Mouse (Mus musculus): ENCODE results near the gene Tagln3. TPM values are rescaled to one million over a fixed set of nuclear protein-coding genes. Genes with fewer than 3 reads are reported as not detected.

Tagln3 gene
- polyA plus RNA-seq, 1 experiment from 2014 or later = 444 TPM

- Histone ChIP-seq H3K27ac (replicated peaks; ENCODE audit: low read depth, low read length) (no peak overlapping the region; the same call in 1 of the 2 replicates), H3K36me3 (ENCODE audit: control insufficient read depth, insufficient read depth, low read length) (peaks cover 54% of the 10 kb centered on the region), H3K9ac (replicated peaks; ENCODE audit: low read length) (no peak overlapping the region), H3K4me2 (ENCODE audit: low read length) (no peak overlapping the region), H3K27me3 (ENCODE audit: control insufficient read depth, insufficient read depth, low read length) (no peaks in the 10 kb centered on the region), H3K4me1 (ENCODE audit: control insufficient read depth, insufficient read depth, low read length) (no peaks in the 10 kb centered on the region), H3K4me3 (replicated peaks; ENCODE audit: low read depth, low read length) (no peak overlapping the region), H3K9me3 (ENCODE audit: control insufficient read depth, low read length) (no peaks in the 10 kb centered on the region)
- 77% methylated on average over 7 of the region's 7 CpGs for WGBS
- DNase-seq (peak; percentile 35), ATAC-seq (ENCODE audit: low FRiP score, low TSS enrichment) (no peak)
Observed at GRCm38 (mm10) chr16:45711263-45711662, 13.1 kb downstream of the Tagln3 start.

GRCm38 (mm10) chr16:45699301-45699700 lies 25.1 kb downstream of the Tagln3 start:
- no peaks in the 10 kb centered on the region for H3K9me3 ChIP-seq (ENCODE audit: control insufficient read depth, low read length)
- ATAC-seq (ENCODE audit: low FRiP score, low TSS enrichment) = no peak
- H3K4me2 ChIP-seq (ENCODE audit: low read length) = no peak overlapping the region
- H3K36me3 ChIP-seq (ENCODE audit: control insufficient read depth, insufficient read depth, low read length) = no peaks in the 10 kb centered on the region
- no peak overlapping the region for H3K4me3 ChIP-seq (replicated peaks; ENCODE audit: low read depth, low read length)
- H3K27ac ChIP-seq (replicated peaks; ENCODE audit: low read depth, low read length) = no peak overlapping the region
- H3K4me1 ChIP-seq (ENCODE audit: control insufficient read depth, insufficient read depth, low read length) = 0 out of 2 replicates have a peak, but pooled peaks cover 3% of the 10 kb centered on the region
- DNase-seq = no peak
- 85% methylated on average over 5 of the region's 5 CpGs for WGBS
- H3K9ac ChIP-seq (replicated peaks; ENCODE audit: low read length) = no peak overlapping the region
- H3K27me3 ChIP-seq (ENCODE audit: control insufficient read depth, insufficient read depth, low read length) = no peaks in the 10 kb centered on the region

- Histone ChIP-seq H3K4me1 (ENCODE audit: control insufficient read depth, insufficient read depth, low read length) (peaks cover 8% of the 10 kb centered on the region; the same call in 1 of the 2 replicates), H3K4me2 (ENCODE audit: low read length) (no peak overlapping the region), H3K4me3 (replicated peaks; ENCODE audit: low read depth, low read length) (no peak overlapping the region), H3K9ac (replicated peaks; ENCODE audit: low read length) (no peak overlapping the region), H3K9me3 (ENCODE audit: control insufficient read depth, low read length) (no peaks in the 10 kb centered on the region), H3K36me3 (ENCODE audit: control insufficient read depth, insufficient read depth, low read length) (no peaks in the 10 kb centered on the region), H3K27me3 (ENCODE audit: control insufficient read depth, insufficient read depth, low read length) (no peaks in the 10 kb centered on the region), H3K27ac (replicated peaks; ENCODE audit: low read depth, low read length) (no peak overlapping the region)
- ATAC-seq (ENCODE audit: low FRiP score, low TSS enrichment) (no peak), DNase-seq (peak; percentile 24)
- WGBS = 56% methylated on average over 6 of the region's 6 CpGs
Observed at GRCm38 (mm10) chr16:45697996-45698395, 26.4 kb downstream of the Tagln3 start.

- no peak overlapping the region for H3K9ac ChIP-seq (replicated peaks; ENCODE audit: low read length)
- no peaks in the 10 kb centered on the region for H3K27me3 ChIP-seq (ENCODE audit: control insufficient read depth, insufficient read depth, low read length)
- DNase-seq (no peak), ATAC-seq (ENCODE audit: low FRiP score, low TSS enrichment) (no peak)
- H3K4me3 ChIP-seq (replicated peaks; ENCODE audit: low read depth, low read length) = no peak overlapping the region
- H3K36me3 ChIP-seq (ENCODE audit: control insufficient read depth, insufficient read depth, low read length) = no peaks in the 10 kb centered on the region
- H3K4me1 ChIP-seq (ENCODE audit: control insufficient read depth, insufficient read depth, low read length) = peaks cover 16% of the 10 kb centered on the region
- 75% methylated on average over 9 of the region's 9 CpGs for WGBS
- H3K27ac ChIP-seq (replicated peaks; ENCODE audit: low read depth, low read length) = no peak overlapping the region
- H3K9me3 ChIP-seq (ENCODE audit: control insufficient read depth, low read length) = no peaks in the 10 kb centered on the region
- no peak overlapping the region for H3K4me2 ChIP-seq (ENCODE audit: low read length)
Observed at GRCm38 (mm10) chr16:45695445-45696160, 28.8 kb downstream of the Tagln3 start.

GRCm38 (mm10) chr16:45693558-45693957 lies 30.9 kb downstream of the Tagln3 start, which contains the start of gene Tmprss7:
Tmprss7 (minus strand) TSS chr16:45693658.
- no peaks in the 10 kb centered on the region for H3K36me3 ChIP-seq (ENCODE audit: control insufficient read depth, insufficient read depth, low read length)
- H3K4me3 ChIP-seq (replicated peaks; ENCODE audit: low read depth, low read length) = no peak within 1 kb of the TSS
- H3K9ac ChIP-seq (replicated peaks; ENCODE audit: low read length) = no peak within 1 kb of the TSS
- H3K9me3 ChIP-seq (ENCODE audit: control insufficient read depth, low read length) = no peaks in the 10 kb centered on the region
- H3K27me3 ChIP-seq (ENCODE audit: control insufficient read depth, insufficient read depth, low read length) = no peaks in the 10 kb centered on the region
- H3K4me2 ChIP-seq (ENCODE audit: low read length) = no peak within 1 kb of the TSS
- H3K27ac ChIP-seq (replicated peaks; ENCODE audit: low read depth, low read length) = no peak within 1 kb of the TSS; the same call in 1 of the 2 replicates
- no peak for ATAC-seq (ENCODE audit: low FRiP score, low TSS enrichment)
- peaks cover 23% of the 10 kb centered on the region for H3K4me1 ChIP-seq (ENCODE audit: control insufficient read depth, insufficient read depth, low read length)
- WGBS = 63% methylated on average over 10 of the region's 10 CpGs
- no peak for DNase-seq

- H3K4me2 ChIP-seq (ENCODE audit: low read length) = no peak overlapping the region
- H3K9ac ChIP-seq (replicated peaks; ENCODE audit: low read length) = no peak overlapping the region
- no peak overlapping the region for H3K4me3 ChIP-seq (replicated peaks; ENCODE audit: low read depth, low read length)
- no peaks in the 10 kb centered on the region for H3K27me3 ChIP-seq (ENCODE audit: control insufficient read depth, insufficient read depth, low read length)
- no peak overlapping the region for H3K27ac ChIP-seq (replicated peaks; ENCODE audit: low read depth, low read length)
- H3K36me3 ChIP-seq (ENCODE audit: control insufficient read depth, insufficient read depth, low read length) = no peaks in the 10 kb centered on the region
- DNase-seq (peak; percentile 60), ATAC-seq (ENCODE audit: low FRiP score, low TSS enrichment) (peak; percentile 37; the same call in 1 of the 2 replicates)
- WGBS = 11% methylated on average over 3 of the region's 3 CpGs
- no peaks in the 10 kb centered on the region for H3K9me3 ChIP-seq (ENCODE audit: control insufficient read depth, low read length)
- peaks cover 23% of the 10 kb centered on the region for H3K4me1 ChIP-seq (ENCODE audit: control insufficient read depth, insufficient read depth, low read length)
Observed at GRCm38 (mm10) chr16:45692851-45693250, 31.6 kb downstream of the Tagln3 start.

- 0% methylated on average over 4 of the region's 4 CpGs for WGBS
- Histone ChIP-seq H3K4me3 (replicated peaks; ENCODE audit: low read depth, low read length) (no peak overlapping the region), H3K27me3 (ENCODE audit: control insufficient read depth, insufficient read depth, low read length) (no peaks in the 10 kb centered on the region), H3K4me2 (ENCODE audit: low read length) (peak overlapping the region; percentile 24), H3K4me1 (ENCODE audit: control insufficient read depth, insufficient read depth, low read length) (peaks cover 22% of the 10 kb centered on the region), H3K9ac (replicated peaks; ENCODE audit: low read length) (no peak overlapping the region), H3K36me3 (ENCODE audit: control insufficient read depth, insufficient read depth, low read length) (no peaks in the 10 kb centered on the region), H3K9me3 (ENCODE audit: control insufficient read depth, low read length) (no peaks in the 10 kb centered on the region), H3K27ac (replicated peaks; ENCODE audit: low read depth, low read length) (peak overlapping the region; percentile 73)
- DNase-seq (peak; percentile 80), ATAC-seq (ENCODE audit: low FRiP score, low TSS enrichment) (peak; percentile 51; the same call in 1 of the 2 replicates)
Observed at GRCm38 (mm10) chr16:45690178-45690577, 34.2 kb downstream of the Tagln3 start.

- H3K4me2 ChIP-seq (ENCODE audit: low read length) = no peak overlapping the region
- WGBS = 78% methylated on average over 3 of the region's 3 CpGs
- H3K9ac ChIP-seq (replicated peaks; ENCODE audit: low read length) = no peak overlapping the region
- H3K36me3 ChIP-seq (ENCODE audit: control insufficient read depth, insufficient read depth, low read length) = no peaks in the 10 kb centered on the region
- peaks cover 14% of the 10 kb centered on the region for H3K4me1 ChIP-seq (ENCODE audit: control insufficient read depth, insufficient read depth, low read length)
- H3K4me3 ChIP-seq (replicated peaks; ENCODE audit: low read depth, low read length) = no peak overlapping the region
- no peaks in the 10 kb centered on the region for H3K27me3 ChIP-seq (ENCODE audit: control insufficient read depth, insufficient read depth, low read length)
- H3K9me3 ChIP-seq (ENCODE audit: control insufficient read depth, low read length) = no peaks in the 10 kb centered on the region
- DNase-seq (no peak), ATAC-seq (ENCODE audit: low FRiP score, low TSS enrichment) (no peak)
- no peak overlapping the region for H3K27ac ChIP-seq (replicated peaks; ENCODE audit: low read depth, low read length)
Observed at GRCm38 (mm10) chr16:45686833-45687232, 37.6 kb downstream of the Tagln3 start.

- no peak for DNase-seq
- no peak overlapping the region for H3K4me2 ChIP-seq (ENCODE audit: low read length)
- peaks cover 6% of the 10 kb centered on the region for H3K4me1 ChIP-seq (ENCODE audit: control insufficient read depth, insufficient read depth, low read length)
- H3K27me3 ChIP-seq (ENCODE audit: control insufficient read depth, insufficient read depth, low read length) = no peaks in the 10 kb centered on the region
- H3K36me3 ChIP-seq (ENCODE audit: control insufficient read depth, insufficient read depth, low read length) = no peaks in the 10 kb centered on the region
- WGBS = 58% methylated on average over 3 of the region's 3 CpGs
- H3K9me3 ChIP-seq (ENCODE audit: control insufficient read depth, low read length) = no peaks in the 10 kb centered on the region
- no peak overlapping the region for H3K9ac ChIP-seq (replicated peaks; ENCODE audit: low read length)
- no peak overlapping the region for H3K27ac ChIP-seq (replicated peaks; ENCODE audit: low read depth, low read length)
- H3K4me3 ChIP-seq (replicated peaks; ENCODE audit: low read depth, low read length) = no peak overlapping the region
- no peak; the same call in 1 of the 2 replicates for ATAC-seq (ENCODE audit: low FRiP score, low TSS enrichment)
Observed at GRCm38 (mm10) chr16:45685295-45685694, 39.1 kb downstream of the Tagln3 start.
